13 mouse cellular contexts compared by ENCODE assay signal in the genomic region with DNA sequence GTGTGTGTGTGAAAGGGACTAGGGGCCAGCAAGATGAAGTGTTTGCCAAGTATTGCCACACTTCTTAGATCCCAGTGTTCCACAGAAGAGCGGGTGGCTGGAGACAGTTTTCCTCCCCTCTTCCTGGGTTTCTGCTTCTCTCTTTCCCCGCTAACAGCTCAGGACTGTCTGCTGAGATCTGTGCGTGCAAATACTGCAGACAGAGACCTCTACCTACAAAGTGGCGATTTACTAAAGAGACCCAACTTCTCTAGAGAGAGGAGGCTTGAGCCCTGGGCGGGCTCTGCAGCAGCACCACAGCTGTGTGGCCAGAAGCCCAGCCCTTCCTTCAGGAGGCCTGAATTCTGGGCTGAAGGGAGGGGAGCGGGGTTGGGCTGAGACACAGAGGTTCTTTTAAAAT. TPM values are rescaled to one million over a fixed set of nuclear protein-coding genes. Genes with fewer than 3 reads are reported as not detected.
DNase-seq lines count a peak whose midpoint lies in the region; ATAC-seq and TF ChIP-seq lines count a peak whose summit lies in the region.
"Had no signal": no experiment of that assay in that cellular context is flagged by ENCODE, and none has a peak within 500 bp of the region (broad histone marks: within the 10 kb centered on the region; RNA-seq: fewer than 3 reads in every experiment).

No protein-coding gene starts in this region.

- TF ChIP-seq EP300 in heart, postnatal 0 days (IDR thresholded peaks at IDR 0.05; ENCODE audit: low read depth): no peak

- H3K4me2 ChIP-seq in kidney, embryonic 14.5 days (replicated peaks; ENCODE audit: low read depth, low read length): peak overlapping the region; percentile 78; the same call in 1 of the 2 replicates
- H3K4me2 ChIP-seq in heart, postnatal 0 days (ENCODE audit: low read depth, low read length): peak overlapping the region; percentile 85

- H3K9ac ChIP-seq in kidney, embryonic 14.5 days (ENCODE audit: low read depth, low read length): no peak overlapping the region
- H3K9ac ChIP-seq in heart, postnatal 0 days (replicated peaks; ENCODE audit: low read depth, low read length): no peak overlapping the region

- ATAC-seq in kidney, embryonic 14.5 days (ENCODE audit: low FRiP score, low TSS enrichment): no peak
- no peak for ATAC-seq in heart, postnatal 0 days (ENCODE audit: insufficient read depth, low read depth)

- no peaks in the 10 kb centered on the region for H3K27me3 ChIP-seq in kidney, embryonic 14.5 days (ENCODE audit: control insufficient read depth, insufficient read depth, low read length)
- no peaks in the 10 kb centered on the region for H3K27me3 ChIP-seq in heart, postnatal 0 days (ENCODE audit: control insufficient read depth, insufficient read depth, low read length)

- TF ChIP-seq CTCF in heart, postnatal 0 days (IDR thresholded peaks at IDR 0.05; ENCODE audit: low read depth): no peak

- no peaks in the 10 kb centered on the region for H3K36me3 ChIP-seq in kidney, embryonic 14.5 days (ENCODE audit: control insufficient read depth, insufficient read depth, low read length)
- 0 out of 2 replicates have a peak, but pooled peaks cover 3% of the 10 kb centered on the region for H3K36me3 ChIP-seq in heart, postnatal 0 days (replicated peaks; ENCODE audit: control insufficient read depth, insufficient read depth, low read length)
- H3K36me3 ChIP-seq: G1E had no signal

- DNase-seq in kidney, postnatal 36 days: no peak
- DNase-seq in 3134 (ENCODE audit: extremely low read depth, insufficient read length, low spot score) (peak; percentile 52), NIH3T3 (ENCODE audit: low read depth) (peak; percentile 68)
- no peak for DNase-seq in heart, postnatal 0 days (ENCODE audit: low spot score)
- DNase-seq in right cerebral cortex, adult 18-20 months: no peak
- no peak for DNase-seq in thymus, postnatal 36 days
- no peak for DNase-seq in urinary bladder, postnatal 10 days (ENCODE audit: low spot score)
- DNase-seq: adrenal gland, adult 2 months; kidney, adult 9 months; right cerebral cortex, postnatal 4 days; thymus, postnatal 4 days had no signal

- H3K4me1 ChIP-seq in kidney, embryonic 14.5 days (ENCODE audit: control insufficient read depth, insufficient read depth, low read length): peaks cover 19% of the 10 kb centered on the region; the same call in 1 of the 2 replicates
- H3K4me1 ChIP-seq in heart, postnatal 0 days (ENCODE audit: control insufficient read depth, insufficient read depth): peaks cover 4% of the 10 kb centered on the region

- H3K9me3 ChIP-seq in kidney, embryonic 14.5 days (ENCODE audit: control insufficient read depth, low read length): no peaks in the 10 kb centered on the region
- no peaks in the 10 kb centered on the region for H3K9me3 ChIP-seq in heart, postnatal 0 days (replicated peaks; ENCODE audit: control insufficient read depth, low read length)
- H3K9me3 ChIP-seq: G1E had no signal

- H3K4me3 ChIP-seq in kidney, embryonic 14.5 days (ENCODE audit: low read length): no peak overlapping the region
- no peak overlapping the region for H3K4me3 ChIP-seq in heart, postnatal 0 days (ENCODE audit: low read depth, low read length)

- WGBS in kidney, embryonic 14.5 days: 70% methylated on average over 6 of the region's 6 CpGs
- WGBS in heart, postnatal 0 days: 68% methylated on average over 6 of the region's 6 CpGs

- H3K27ac ChIP-seq in kidney, embryonic 14.5 days (ENCODE audit: low read depth, low read length): no peak overlapping the region
- 0 out of 2 replicates have a peak overlapping the region, but pooled peaks have one; percentile 25 for H3K27ac ChIP-seq in heart, postnatal 0 days (ENCODE audit: low read depth)

RNA-seq across cellular contexts. Expression of a gene that starts 34.5 kb away (rescaled TPM):
- 109 and 114 TPM in 2 replicates for polyA plus RNA-seq in kidney, embryonic 14.5 days (2014; fragmentation: Nextera tagmentation; extraction: Ambion mirVana)
- total RNA-seq in heart, postnatal 0 days (2014; rRNA removed; ENCODE audit: low replicate concordance): 529 and 840 TPM in 2 replicates
- 128 and 145 TPM in 2 replicates for polyA plus RNA-seq in heart, postnatal 0 days (2015; fragmentation: Nextera tagmentation; extraction: Ambion mirVana)

Comparison
In these comparisons a context has a peak if more than half of its experiments do, and no peak if none do; other contexts are left out.
1. DNase-seq: peak in 3134 (single experiment) and NIH3T3 (single experiment); none in kidney, postnatal 36 days (0 of 2), heart, postnatal 0 days (single experiment), right cerebral cortex, adult 18-20 months (single experiment), thymus, postnatal 36 days (0 of 2) and urinary bladder, postnatal 10 days (single experiment).